Mouse (Mus musculus) lung, adult 10 weeks (tissue): ENCODE data around the gene Tmem213. TPM values are rescaled to one million over a fixed set of nuclear protein-coding genes. Genes with fewer than 3 reads are reported as not detected.

Source experiments
- polyA plus RNA-seq: library from polyadenylated mRNA; stranded (reverse); fragments of 350-450 nt; fragmentation: Illumina TruSeq; extraction: RNeasy Lipid Tissue Mini Kit (QIAGEN cat#74804); gene quantifications from one replicate; pipeline ENCODE4 v1.2.3, GENCODE M21; 2014; ENCODE audit warnings: low read depth, low replicate concordance; ENCODE audit not compliant: insufficient read depth

Tmem213 gene
- polyA plus RNA-seq, result 3.5 TPM

GRCm38 (mm10) chr6:38109160-38109795 is at the start of gene Tmem213:
TSS of gene Tmem213 (plus strand) at chr6:38109255.

GRCm38 (mm10) chr6:38124207-38124835 is 15.3 kb downstream of the Tmem213 start, which contains the start of gene Atp6v0a4:
TSS of gene Atp6v0a4 (minus strand) at chr6:38124586.

Other genes with a start within 250 kb of the Tmem213 start
- 7.5 TPM for gene Trim24, start 238.4 kb upstream of the Tmem213 start, polyA plus RNA-seq
- 0.52 TPM for gene Svopl, start 62.3 kb upstream of the Tmem213 start, polyA plus RNA-seq
- 1.8 TPM for gene Atp6v0a4, start 15.3 kb downstream of the Tmem213 start, polyA plus RNA-seq
- 1.5 TPM for gene D630045J12Rik, start 144.8 kb downstream of the Tmem213 start, polyA plus RNA-seq
- 0.75 TPM for gene Zc3hav1l, start 190.0 kb downstream of the Tmem213 start, polyA plus RNA-seq
- gene Zc3hav1, start 245.3 kb downstream of the Tmem213 start, polyA plus RNA-seq, result 20.6 TPM